Mouse (Mus musculus) fibroblast of lung, adult 2 months (primary cell): Measurements from ENCODE around the gene Aanat.

ENCODE experiments used
- DNase-seq: peaks from one replicate; pipeline ENCODE4 v3.0.0-alpha.2; 2011; ENCODE audit warnings: low read depth

Aanat gene

DNA sequence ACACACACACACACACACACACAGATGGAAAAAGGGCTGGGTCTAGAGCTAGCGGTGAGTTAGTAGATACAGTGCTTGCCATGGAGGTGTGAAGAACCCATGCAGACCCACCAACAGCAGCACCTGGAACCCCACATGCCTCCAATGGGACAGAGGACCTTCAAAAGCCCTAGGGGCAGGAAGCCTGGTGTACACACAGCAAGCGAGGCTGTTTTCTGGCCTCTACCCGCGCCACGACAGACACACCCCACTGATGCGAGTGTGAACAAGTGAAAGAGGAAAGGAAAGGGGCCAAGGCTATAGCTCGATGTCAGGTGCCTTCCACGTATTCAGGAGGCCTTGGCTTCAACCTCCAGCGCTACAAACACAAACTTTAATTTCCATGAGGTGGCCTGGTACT lies 25.7 kb downstream of the Aanat start:
- no peak for DNase-seq

DNA sequence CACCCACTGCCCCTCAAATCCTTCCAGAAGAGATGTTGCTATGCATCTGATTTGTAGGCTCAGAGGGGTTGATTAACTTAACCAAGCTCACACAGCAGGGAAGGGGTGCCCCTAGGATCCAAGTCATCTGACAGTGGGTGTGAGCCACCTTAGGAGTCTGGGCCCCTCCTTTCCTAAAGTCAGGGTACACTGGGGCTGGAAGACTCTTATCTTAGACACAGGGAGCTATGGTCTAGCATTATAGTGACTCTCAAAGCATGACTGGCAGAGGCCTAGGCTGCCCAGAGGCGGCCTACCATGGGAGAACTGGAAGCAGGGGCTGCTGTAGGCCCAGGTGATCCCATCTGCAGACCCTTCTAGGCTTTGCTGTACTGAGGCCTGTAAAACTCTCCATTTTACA lies 26.3 kb downstream of the Aanat start:
- DNase-seq, result no peak

GRCm38 (mm10) chr11:116613234-116613633 lies 27.0 kb downstream of the Aanat start:
- no peak for DNase-seq

GRCm38 (mm10) chr11:116615735-116616437 lies 29.7 kb downstream of the Aanat start:
- DNase-seq, result no peak

DNA sequence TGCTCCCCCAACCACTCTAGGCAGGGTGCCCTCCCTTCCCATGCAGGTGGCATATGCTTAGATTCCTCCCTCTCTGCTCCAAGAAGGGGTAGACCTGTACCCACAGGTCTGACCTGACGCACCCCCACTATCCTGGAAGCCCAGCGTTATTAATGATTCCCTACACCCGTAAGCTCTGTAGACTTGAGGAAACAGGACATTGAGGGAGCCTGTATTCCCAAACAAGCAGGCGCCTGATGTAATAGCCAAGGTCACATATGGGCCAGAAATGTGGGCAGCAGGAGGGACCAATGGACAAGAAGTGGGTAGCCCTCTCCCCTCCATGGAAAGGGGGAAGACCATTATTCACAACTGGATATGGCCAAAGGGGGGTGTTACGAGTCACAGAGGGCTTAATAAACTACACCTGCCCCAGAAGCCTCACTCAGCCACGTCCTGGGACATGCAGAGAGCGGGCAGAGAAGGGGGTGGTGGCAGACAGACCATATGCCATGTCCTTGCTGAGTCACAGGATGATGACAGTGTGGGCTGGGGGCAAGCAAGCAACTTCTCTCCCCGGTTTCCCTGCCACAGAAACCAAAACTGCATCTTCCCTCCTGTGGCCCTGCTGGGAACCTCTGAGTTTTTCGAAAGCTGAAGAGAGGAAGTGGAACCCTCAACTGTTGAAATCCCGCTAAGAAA lies 30.3 kb downstream of the Aanat start:
- no peak for DNase-seq

- DNase-seq, result peak; percentile 97
Measured at GRCm38 (mm10) chr11:116617641-116618040, 31.4 kb downstream of the Aanat start.

DNA sequence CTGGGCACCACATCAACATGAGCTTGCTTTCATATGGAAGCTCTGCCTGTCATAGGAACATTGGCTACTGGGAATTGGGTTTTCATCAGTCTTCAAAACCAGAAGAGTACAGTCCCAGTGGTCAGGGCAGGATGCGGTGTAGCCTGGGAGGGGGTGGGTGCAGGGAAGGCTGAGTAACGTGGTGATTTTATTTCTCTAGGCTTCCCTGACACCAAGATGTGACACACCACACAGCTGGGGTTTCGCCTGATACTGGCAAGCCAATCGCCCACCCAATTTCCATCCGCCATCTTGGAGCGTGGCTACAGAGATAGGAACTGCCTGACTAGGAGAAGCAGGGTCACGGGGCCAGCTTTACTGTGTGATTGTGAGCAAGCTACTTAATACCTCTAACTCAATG lies 32.4 kb downstream of the Aanat start:
- DNase-seq, result no peak

DNA sequence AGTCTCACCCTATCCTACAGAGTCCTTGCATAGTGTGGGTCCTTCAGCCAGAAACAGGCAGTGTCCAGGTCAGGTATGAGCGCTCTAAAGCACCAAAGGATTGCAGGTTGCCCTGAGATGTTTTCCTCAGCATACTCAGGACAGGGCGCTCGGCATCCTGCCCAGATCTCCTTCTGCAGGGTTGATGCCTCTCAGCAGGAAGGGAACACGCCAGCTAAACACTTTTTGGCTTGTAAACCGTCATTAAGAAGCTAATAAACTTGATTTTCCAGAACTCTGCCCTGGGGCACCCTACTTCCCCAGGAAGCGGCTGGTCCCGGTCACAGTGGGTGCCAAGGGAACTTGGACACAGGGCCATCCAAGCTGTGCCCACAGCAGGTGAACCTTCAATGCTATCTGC lies 32.9 kb downstream of the Aanat start:
- no peak for DNase-seq

DNA sequence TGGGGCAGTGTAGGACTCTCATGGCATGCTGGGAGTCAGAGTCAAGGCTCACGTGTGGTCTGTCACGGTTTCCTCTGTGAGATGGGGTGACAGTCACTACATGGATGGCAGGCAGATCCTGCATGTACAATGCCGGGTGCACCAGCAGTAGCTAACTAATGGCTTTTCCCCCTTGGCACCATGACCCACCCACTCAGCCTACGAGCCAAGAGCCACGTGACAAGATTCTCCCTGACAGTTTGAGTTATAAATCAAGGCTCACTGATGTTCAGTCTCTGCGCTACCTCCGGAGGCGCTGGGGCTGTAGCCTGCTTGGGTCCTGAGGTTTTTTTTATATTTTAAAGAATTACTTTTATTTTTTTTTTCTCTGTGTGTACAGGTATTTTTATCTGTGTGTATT lies 33.3 kb downstream of the Aanat start:
- no peak for DNase-seq

DNA sequence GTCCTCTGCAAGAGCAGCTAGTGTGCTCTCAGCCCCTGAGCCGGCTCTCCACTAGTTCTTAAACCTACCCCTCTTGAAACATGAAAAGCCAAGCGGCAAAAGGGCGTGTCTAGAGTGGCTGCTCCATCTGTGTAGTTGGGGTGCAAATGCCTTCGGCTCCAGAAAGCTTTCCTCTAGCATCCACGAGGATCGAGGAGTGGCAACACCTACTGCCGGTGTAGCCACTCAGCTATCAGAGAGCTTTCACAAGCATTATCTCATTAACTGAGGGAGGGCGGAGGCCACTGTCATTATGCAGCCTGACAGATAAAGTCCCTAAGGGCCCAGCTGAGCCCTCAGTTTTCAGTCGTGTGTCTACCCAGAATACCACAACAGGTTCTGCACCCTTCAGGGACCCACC lies 33.8 kb downstream of the Aanat start:
- DNase-seq, result no peak

DNA sequence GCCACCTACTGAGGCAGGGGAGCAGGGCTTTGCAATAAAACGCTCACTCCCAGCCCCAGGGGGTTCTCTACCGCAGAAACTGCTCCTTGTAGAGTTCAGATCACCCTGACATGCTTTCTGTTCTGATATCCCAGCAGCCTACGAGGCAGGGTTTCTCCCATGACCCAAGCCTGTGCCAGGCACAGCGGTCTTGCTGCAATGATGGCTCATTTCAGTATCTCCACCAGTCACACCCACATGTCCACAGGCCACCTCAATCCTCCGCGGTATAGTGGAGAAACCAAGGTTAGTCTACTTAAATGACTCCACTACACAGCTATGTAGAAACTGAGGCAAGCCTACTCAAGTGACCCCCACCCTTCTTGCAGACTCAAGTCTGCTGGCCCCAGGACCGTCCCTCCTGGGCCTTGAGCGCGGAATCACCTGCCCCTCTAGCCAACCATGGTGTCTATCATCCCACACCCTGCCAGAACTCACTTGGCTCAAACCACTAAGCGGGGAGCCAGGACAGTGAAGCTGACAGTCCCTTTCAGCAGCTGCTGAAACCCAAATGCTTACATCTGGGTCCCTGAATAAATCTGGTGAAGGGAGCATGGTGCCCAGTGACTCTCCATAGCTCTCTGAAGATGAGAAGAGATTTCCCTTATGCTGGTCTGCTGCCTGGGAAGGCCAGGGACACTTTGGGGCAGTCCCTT lies 34.5 kb downstream of the Aanat start:
- DNase-seq, result no peak

- DNase-seq, result peak; percentile 98
Measured at GRCm38 (mm10) chr11:116621258-116621704, 35.0 kb downstream of the Aanat start.

DNA sequence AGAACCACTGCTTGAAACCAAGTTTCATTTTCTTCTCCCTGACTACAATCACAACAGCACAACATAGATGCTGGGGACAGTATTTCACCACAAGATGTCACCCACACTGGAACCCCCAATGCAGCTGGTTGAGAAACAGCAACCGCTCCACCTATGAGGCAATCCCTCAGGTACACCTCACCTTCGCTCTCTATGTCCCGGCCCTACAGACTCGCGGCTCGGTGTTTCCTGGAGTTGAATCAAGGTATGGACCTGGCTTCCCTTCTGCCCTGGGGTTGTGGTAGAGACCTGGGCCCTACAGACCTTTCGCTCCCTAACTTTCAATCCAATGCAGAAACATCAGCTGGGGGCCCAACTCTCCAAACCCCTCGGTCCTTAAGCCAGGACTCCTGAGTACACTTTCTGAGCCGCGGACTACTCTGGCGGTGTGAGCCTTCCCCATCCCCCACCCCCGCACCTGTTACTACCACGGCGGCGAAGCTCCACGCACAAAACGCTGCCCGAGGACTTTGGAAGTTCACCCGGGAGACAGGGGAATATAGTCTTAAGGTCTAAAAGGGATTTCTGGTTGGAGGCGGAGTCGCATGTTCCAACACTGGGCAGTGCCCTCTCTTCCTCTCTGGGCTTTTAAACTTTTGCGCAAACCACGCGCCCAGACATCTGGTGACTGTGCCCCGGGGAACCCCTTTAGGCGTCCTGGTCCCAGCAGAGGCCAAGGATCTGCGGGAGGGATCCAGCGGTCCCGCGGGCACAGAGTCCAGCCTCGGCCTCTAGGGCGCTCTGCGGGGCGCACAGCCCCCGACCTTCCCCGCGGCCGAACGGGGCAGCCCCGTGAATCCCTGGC lies 37.3 kb downstream of the Aanat start:
- DNase-seq, result no peak

GRCm38 (mm10) chr11:116624131-116624832 lies 38.0 kb downstream of the Aanat start:
- no peak for DNase-seq

GRCm38 (mm10) chr11:116625081-116626000 lies 39.1 kb downstream of the Aanat start:
- no peak for DNase-seq

DNA sequence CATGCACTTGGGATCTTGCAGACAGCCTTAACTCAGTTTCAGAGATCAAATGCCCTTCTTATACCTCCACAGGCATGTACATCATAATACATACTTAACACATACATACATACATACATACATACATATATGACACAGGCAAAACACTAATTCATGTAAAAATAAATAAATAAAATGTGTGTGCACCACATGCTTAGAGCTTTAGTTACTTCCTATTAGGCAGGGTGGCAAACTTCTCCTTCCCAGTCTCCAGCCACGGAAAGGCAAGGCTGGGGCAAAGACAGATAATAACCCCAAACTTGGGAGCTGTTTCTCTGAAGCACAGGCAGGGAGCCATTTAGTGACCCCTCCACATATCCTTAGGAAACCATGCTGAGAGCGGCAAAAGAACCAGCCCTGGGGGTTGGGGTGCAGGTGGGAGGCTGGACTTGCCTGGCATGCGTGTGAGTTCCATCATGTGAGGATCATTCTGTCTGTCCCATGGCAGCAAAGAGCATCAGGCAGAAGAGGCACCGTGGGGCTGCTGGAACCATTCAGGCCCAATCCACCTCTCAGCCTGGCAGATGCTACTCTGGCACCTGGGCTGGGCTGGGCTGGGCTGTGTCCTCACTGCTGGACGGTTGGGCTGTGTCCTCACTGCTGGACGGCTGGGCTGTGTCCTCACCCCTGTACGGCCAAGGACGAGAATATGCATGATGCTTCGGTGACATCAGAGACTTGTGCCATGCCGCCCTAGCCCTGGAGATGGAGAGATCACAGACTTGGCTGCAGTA lies 40.3 kb downstream of the Aanat start, which contains the start of gene Rhbdf2:
Gene Rhbdf2 (minus strand): TSS at position 721 of the 773 bp plus-strand sequence.
- DNase-seq, result no peak

DNA sequence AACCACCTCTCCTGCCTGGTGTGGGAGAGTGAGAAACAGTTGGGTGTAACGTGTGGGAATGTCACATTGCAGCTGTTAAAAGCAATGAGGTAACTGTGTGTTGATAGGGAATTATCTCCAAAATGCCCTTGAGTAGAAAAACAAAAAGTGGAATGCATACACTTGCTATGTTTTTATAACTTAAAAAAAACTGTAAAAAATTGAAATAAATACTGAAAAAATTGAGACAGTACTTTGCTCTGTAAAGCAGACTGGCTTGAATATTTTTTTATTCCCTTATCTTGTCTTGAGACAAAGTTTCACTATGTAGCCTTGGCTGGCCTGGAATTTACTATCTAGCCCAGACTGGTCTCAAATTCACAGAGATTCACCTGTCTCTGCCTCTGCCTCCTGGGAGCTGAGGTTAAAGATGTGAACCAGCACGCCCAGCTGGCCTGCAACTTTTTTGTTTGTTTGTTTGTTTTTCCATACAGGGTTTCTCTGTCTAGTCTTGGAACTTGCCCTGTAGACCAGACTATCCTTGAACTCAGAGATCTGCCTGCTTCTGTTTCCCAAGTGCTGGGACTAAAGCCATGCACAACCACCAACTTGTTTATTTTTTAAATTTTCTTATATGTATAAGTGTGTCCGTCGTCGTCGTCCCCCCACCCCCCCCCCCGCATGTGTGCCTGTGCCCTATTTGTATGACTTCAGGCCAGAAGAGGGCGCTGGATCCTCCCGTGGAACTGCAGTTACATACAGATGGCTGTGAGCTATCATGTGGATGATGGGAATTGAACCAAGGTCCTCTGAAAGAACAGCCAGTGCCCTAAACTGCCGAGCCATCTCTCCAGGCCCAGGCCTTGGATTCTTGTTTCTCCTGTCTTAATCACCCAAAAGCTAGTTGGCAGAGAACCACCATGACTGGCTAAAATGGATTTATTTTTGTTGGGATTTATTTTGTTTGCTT lies 41.1 kb downstream of the Aanat start:
- DNase-seq, result no peak

- no peak for DNase-seq
Measured at GRCm38 (mm10) chr11:116628712-116629111, 42.5 kb downstream of the Aanat start.
